Mouse (Mus musculus) forebrain, postnatal 0 days (tissue): ENCODE measurements at regions not wholly inside any gene's neighbourhood (a gene's known extent, or its start where the extent isn't known, plus 50 kb on each side); places are given as distances from the start of the nearest gene placed in this dataset.

Experiments
- ATAC-seq: fragments of 200-750 bp; cut with Nextera tagmentation; 2 replicates; pipeline ENCODE4 v1.8.0; 2017; ENCODE audit warnings: mild to moderate bottlenecking, moderate library complexity
- DNase-seq: peaks from one replicate; pipeline ENCODE4 v3.0.0-alpha.2; 2015
- H3K27ac ChIP-seq: fragments of 300-500 bp; sonication (generic); 2 replicates; pipeline ENCODE4 v1.5.1; 2014; ENCODE audit warnings: low read depth, mild to moderate bottlenecking, antibody characterized with exemption, low read length, moderate library complexity, mixed read lengths
- H3K27me3 ChIP-seq: fragments of 300-500 bp; sonication (generic); 2 replicates; pipeline ENCODE4 v1.6.1; 2014; ENCODE audit warnings: mild to moderate bottlenecking, low read length, mixed read lengths; ENCODE audit not compliant: insufficient read depth
- H3K36me3 ChIP-seq: fragments of 300-500 bp; sonication (generic); 2 replicates; pipeline ENCODE4 v1.6.1; 2014; ENCODE audit warnings: mild to moderate bottlenecking, moderate library complexity; ENCODE audit not compliant: insufficient read depth
- H3K4me1 ChIP-seq: fragments of 300-500 bp; sonication (generic); 2 replicates; pipeline ENCODE4 v1.6.1; 2014; ENCODE audit warnings: antibody characterized with exemption; ENCODE audit not compliant: insufficient read depth
- H3K4me2 ChIP-seq: fragments of 300-500 bp; sonication (generic); 2 replicates; pipeline ENCODE4 v1.6.1; 2014; ENCODE audit warnings: low read depth, mild to moderate bottlenecking, moderate library complexity
- H3K4me3 ChIP-seq: fragments of 300-500 bp; sonication (generic); 2 replicates; pipeline ENCODE4 v1.5.1; 2014; ENCODE audit warnings: low read depth, low read length, mixed read lengths
- H3K9ac ChIP-seq: fragments of 300-500 bp; sonication (generic); 2 replicates; pipeline ENCODE4 v1.6.1; 2014; ENCODE audit warnings: mild to moderate bottlenecking
- H3K9me3 ChIP-seq: fragments of 300-500 bp; sonication (generic); 2 replicates; pipeline ENCODE4 v1.6.1; 2016; ENCODE audit warnings: low read length
- CTCF ChIP-seq: sonication (generic); IDR thresholded peaks from 2 replicates; pipeline ENCODE4 v1.5.1; 2016; ENCODE audit warnings: antibody characterized with exemption, control low read depth, low read depth
- WGBS: fragments of 180-500 bp; shearing (Covaris S2); extraction: QIAGEN DNeasy Blood & Tissue Kit; methylation state at CpG from one replicate; pipeline ENCODE4 v1.1.7; 2014; 5-methylcytosine and 5-hydroxymethylcytosine counted together

GRCm38 (mm10) chr10:37322809-37323208 is 184.1 kb upstream of the Marcks start:
- Histone ChIP-seq H3K27ac (no peak overlapping the region), H3K36me3 (no peaks in the 10 kb centered on the region), H3K4me2 (no peak overlapping the region), H3K27me3 (no peaks in the 10 kb centered on the region), H3K4me1 (no peaks in the 10 kb centered on the region), H3K4me3 (no peak overlapping the region), H3K9me3 (no peaks in the 10 kb centered on the region), H3K9ac (no peak overlapping the region)
- WGBS: 100% methylated on average over 1 of the region's 1 CpGs
- DNase-seq (no peak), ATAC-seq (no peak)
- no peak for TF ChIP-seq CTCF

GRCm38 (mm10) chr10:37322310-37322709 is 183.6 kb upstream of the Marcks start:
- H3K27ac ChIP-seq: no peak overlapping the region
- H3K9me3 ChIP-seq: no peaks in the 10 kb centered on the region
- no peak overlapping the region for H3K4me3 ChIP-seq
- no peaks in the 10 kb centered on the region for H3K27me3 ChIP-seq
- H3K4me1 ChIP-seq: no peaks in the 10 kb centered on the region
- no peak for TF ChIP-seq CTCF
- DNase-seq (no peak), ATAC-seq (no peak)
- H3K9ac ChIP-seq: no peak overlapping the region
- no peak overlapping the region for H3K4me2 ChIP-seq
- no peaks in the 10 kb centered on the region for H3K36me3 ChIP-seq
- WGBS: 95% methylated on average over 5 of the region's 5 CpGs

GRCm38 (mm10) chr10:37321171-37321570 is 182.5 kb upstream of the Marcks start:
- Histone ChIP-seq H3K9me3 (no peaks in the 10 kb centered on the region), H3K27ac (no peak overlapping the region), H3K36me3 (no peaks in the 10 kb centered on the region), H3K4me2 (no peak overlapping the region), H3K4me1 (no peaks in the 10 kb centered on the region), H3K4me3 (no peak overlapping the region), H3K27me3 (no peaks in the 10 kb centered on the region), H3K9ac (no peak overlapping the region)
- TF ChIP-seq CTCF: no peak
- WGBS: 81% methylated on average over 3 of the region's 3 CpGs
- DNase-seq: no peak
- no peak for ATAC-seq

GRCm38 (mm10) chr10:37319746-37320430 is 181.2 kb upstream of the Marcks start:
- no peaks in the 10 kb centered on the region for H3K27me3 ChIP-seq
- no peak for ATAC-seq
- 96% methylated on average over 8 of the region's 8 CpGs for WGBS

GRCm38 (mm10) chr10:37316701-37317100 is 178.0 kb upstream of the Marcks start:
- Histone ChIP-seq H3K4me2 (no peak overlapping the region), H3K4me1 (no peaks in the 10 kb centered on the region), H3K4me3 (no peak overlapping the region), H3K9me3 (no peaks in the 10 kb centered on the region), H3K27me3 (no peaks in the 10 kb centered on the region), H3K27ac (no peak overlapping the region), H3K9ac (no peak overlapping the region), H3K36me3 (no peaks in the 10 kb centered on the region)
- DNase-seq (no peak), ATAC-seq (no peak)
- WGBS: 73% methylated on average over 3 of the region's 3 CpGs
- TF ChIP-seq CTCF: no peak

More at GRCm38 (mm10) chr10:37319746-37320430, 181.2 kb upstream of the Marcks start:
- H3K36me3 ChIP-seq: no peaks in the 10 kb centered on the region
- DNase-seq: no peak
- TF ChIP-seq CTCF: no peak
- no peak overlapping the region for H3K4me2 ChIP-seq
- no peak overlapping the region for H3K27ac ChIP-seq
- H3K9ac ChIP-seq: no peak overlapping the region
- no peaks in the 10 kb centered on the region for H3K9me3 ChIP-seq
- H3K4me1 ChIP-seq: no peaks in the 10 kb centered on the region
- no peak overlapping the region for H3K4me3 ChIP-seq

GRCm38 (mm10) chr10:37315804-37316203 is 177.1 kb upstream of the Marcks start:
- Histone ChIP-seq H3K36me3 (no peaks in the 10 kb centered on the region), H3K4me1 (no peaks in the 10 kb centered on the region), H3K9ac (no peak overlapping the region), H3K4me2 (no peak overlapping the region), H3K27ac (no peak overlapping the region), H3K9me3 (no peaks in the 10 kb centered on the region), H3K4me3 (no peak overlapping the region), H3K27me3 (no peaks in the 10 kb centered on the region)
- no peak for ATAC-seq
- no peak for DNase-seq
- TF ChIP-seq CTCF: no peak
- WGBS: 89% methylated on average over 1 of the region's 1 CpGs

- Histone ChIP-seq H3K27ac (no peak overlapping the region), H3K27me3 (no peaks in the 10 kb centered on the region), H3K4me1 (no peaks in the 10 kb centered on the region), H3K36me3 (no peaks in the 10 kb centered on the region), H3K9me3 (no peaks in the 10 kb centered on the region), H3K4me2 (no peak overlapping the region), H3K9ac (no peak overlapping the region), H3K4me3 (no peak overlapping the region)
- WGBS: 37% methylated on average over 5 of the region's 5 CpGs
- TF ChIP-seq CTCF: no peak
- peak; percentile 75 for DNase-seq
- ATAC-seq: peak; percentile 90
These were observed 176.2 kb upstream of the Marcks start for GRCm38 (mm10) chr10:37314746-37315430.
